Mouse (Mus musculus): ENCODE measurements around the gene Plekhg4.

GRCm38 (mm10) chr8:105346611-105347427 is 26.3 kb upstream of the Plekhg4 start:
- TF ChIP-seq POLR2A (IDR thresholded peaks at IDR 0.05; ENCODE audit: borderline replicate concordance, low read depth, low read length) (0 out of 2 replicates have a peak, but pooled peaks have one; percentile 29), CTCF (IDR thresholded peaks at IDR 0.05; ENCODE audit: low read depth, low read length) (no peak; the same call in 1 of the 2 replicates)
